Mouse (Mus musculus) layer of hippocampus, postnatal 14 days (tissue): Measurements from ENCODE around the gene Map1lc3b. TPM values are rescaled to one million over a fixed set of nuclear protein-coding genes. Genes with fewer than 3 reads are reported as not detected.

ENCODE experiments used
- DNase-seq, 2 experiments: peaks; one replicate each; pipeline ENCODE4 v3.0.0; 2021 to 2022; ENCODE audit warnings: low spot score in 2 of 2, mixed read lengths in 1 of 2
- long read RNA-seq, 2 experiments: library from polyadenylated mRNA; stranded (forward); transcript quantifications; one replicate each; pipeline ENCODE4 v2.0.0; 2021
- total RNA-seq, 2 experiments: library from RNA; stranded (reverse); gene quantifications; 2 replicates each; pipeline ENCODE4 v1.2.3; 2021

Map1lc3b gene
- 100 to 1,000 TPM; 172 to 184 TPM for total RNA-seq
- long read RNA-seq, experiment 1, full-length matches to known transcripts, result 477 of 485 reads
- long read RNA-seq, experiment 1, partial matches to known transcripts, result 8 of 485 reads
- long read RNA-seq, experiment 1, other reads (novel, unspliced or antisense), result 0 of 485 reads
- long read RNA-seq, experiment 2, full-length matches to known transcripts, result 670 of 683 reads
- long read RNA-seq, experiment 2, partial matches to known transcripts, result 10 of 683 reads
- long read RNA-seq, experiment 2, other reads (novel, unspliced or antisense), result 3 of 683 reads

DNA sequence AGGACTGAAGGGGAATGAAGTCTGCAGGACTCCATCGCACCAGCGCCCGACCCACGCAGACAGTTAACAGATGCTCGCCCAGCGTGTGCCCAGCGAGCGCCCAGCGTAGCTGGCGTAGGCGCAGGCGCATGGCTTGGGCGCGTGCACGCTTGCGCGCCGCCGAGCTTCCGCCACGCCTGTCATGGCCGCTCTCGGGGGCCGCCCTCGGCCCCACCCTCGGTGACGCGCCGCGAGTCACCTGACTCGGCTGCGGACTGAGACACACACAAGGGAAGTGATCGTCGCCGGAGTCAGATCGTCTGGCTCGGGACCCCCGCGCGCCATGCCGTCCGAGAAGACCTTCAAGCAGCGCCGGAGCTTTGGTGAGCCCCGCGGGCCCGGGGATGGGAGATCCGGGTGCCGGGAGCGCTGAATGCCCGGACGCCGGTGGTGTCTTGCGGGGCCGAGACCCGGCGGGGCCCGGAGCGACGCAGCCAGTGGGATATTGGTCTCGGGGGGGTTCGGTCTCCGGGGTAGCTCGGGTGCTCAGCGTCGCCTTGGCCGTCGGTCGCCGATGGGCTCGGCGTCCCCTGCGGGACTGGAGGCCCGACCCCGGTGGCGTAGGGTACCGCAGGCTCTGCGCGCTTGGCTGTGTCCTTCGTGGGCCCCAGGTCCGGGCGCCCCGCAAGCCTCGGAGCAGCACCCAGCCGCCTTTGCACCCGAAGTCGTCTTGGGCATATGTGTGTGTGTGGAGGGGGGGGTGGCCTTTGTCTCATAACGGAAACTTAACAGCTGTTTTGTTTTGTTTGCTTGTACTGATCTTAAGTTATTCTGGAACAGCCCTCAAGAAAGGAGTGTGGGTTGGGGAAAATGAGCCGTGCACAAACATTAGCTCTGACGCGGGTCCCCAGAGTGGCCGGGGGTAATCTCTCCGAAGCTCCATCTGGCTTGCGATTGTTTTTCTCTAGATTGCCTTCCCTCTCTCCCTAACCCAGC lies at the start of gene Map1lc3b:
Map1lc3b (plus strand) TSS at position 159 of the 975 bp plus-strand sequence.
- DNase-seq, result peak; percentile 94 to 96

DNA sequence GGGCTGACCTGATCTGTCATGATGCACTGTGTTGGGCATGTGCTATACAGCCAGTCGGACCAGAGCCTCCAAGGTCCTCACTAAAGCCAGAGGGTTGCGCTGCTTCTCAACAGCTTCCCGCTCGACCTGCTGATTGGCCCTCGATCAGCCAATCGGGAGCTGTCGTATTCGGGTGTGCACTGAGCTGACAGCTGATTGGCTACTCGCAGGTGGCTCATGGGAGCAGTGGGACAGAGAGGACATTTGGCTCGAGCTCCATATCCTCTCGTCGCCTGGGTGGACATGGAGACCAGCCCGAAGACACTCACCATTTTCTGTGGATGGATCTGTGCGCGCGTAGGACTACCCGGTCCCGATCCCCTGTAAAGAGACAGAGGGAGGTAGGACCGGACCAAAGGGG lies 48.3 kb upstream of the Map1lc3b start:
- DNase-seq, result no peak

DNA sequence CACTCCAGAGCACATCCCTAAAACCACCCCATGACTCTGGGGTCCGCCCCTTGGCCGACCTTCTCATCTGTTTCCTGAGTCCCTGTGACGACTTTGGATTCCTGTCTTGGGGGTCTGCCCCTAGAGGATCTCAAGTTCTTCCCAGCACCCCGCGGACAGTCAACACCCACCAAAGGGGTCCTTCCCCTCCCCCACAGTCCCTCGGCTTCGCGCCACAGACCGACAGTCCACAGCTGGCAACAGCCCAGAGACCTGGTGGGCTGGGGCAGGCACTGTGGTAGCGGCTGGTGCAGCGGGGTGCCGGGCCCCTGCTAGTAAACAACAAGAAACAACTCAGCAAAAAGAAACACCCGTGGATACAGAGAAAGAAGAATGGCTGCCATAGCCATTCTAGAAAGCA lies 47.3 kb upstream of the Map1lc3b start:
- no peak for DNase-seq

DNA sequence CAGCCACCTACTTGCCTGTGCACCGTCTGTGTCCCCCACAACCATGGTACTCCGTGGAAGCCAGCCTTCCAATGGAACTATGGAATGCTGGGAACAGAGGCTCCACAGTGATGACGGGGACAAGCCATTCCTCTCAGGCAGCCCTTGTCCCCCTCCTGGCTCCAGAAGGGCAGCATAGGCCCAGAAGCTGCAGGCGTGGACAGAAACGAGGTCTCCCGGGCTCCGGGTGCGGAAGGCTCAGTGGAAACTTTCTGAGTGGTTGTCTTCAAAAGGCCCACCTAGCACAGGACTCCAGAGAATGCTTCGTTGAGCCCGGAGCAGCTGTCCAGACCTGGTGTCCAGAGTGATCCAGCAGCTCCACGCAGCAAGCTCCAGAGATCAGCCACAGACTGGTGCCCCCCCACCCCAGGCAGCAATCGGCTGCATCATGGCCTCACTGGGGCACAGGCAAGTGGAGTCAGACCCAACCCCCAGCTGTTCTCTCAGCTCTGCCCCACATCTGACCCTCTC lies 45.8 kb upstream of the Map1lc3b start, which contains the start of gene 1700018B08Rik:
1700018B08Rik (minus strand) TSS at position 45 of the 510 bp plus-strand sequence.
- no peak for DNase-seq

DNA sequence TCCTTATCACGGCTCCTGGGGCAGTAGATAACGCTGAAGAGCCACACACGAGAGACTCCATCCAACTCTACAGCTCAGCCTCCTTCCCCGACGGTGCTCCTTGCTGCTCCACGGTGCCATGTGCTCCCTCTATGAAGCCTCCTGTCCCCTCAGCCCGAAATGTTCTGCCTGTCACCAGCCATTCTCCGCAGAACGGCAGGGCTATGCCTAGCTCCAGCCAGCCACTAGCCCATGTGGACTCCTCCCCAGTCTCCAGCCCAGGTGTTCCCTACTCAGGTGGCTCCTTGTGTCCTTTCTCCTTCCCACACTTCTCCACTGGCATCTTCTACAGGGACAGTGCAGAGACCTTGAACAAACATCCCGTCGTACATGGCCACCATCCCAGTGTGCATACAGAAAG lies 45.2 kb upstream of the Map1lc3b start:
- no peak for DNase-seq

DNA sequence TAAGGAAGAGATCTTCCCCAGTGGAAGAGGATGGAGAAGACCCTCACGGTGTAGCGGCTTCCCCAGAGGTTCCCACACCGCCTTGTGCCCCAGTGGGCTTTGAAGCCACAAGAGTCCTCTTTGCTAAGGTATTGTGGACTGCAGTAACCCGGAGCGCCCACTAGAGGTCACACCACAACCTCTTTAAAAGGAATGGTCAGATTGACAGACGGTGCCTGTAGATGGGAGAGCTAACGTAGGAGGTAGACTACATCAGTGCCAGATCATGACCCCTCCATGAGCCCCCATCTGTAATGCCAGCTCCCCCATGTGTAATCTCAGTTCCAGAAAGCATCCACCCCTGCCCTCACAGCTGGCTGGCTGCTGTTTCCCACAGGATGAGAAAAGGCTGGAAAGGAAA lies 43.0 kb upstream of the Map1lc3b start:
- DNase-seq, result peak; percentile 72 to 79

DNA sequence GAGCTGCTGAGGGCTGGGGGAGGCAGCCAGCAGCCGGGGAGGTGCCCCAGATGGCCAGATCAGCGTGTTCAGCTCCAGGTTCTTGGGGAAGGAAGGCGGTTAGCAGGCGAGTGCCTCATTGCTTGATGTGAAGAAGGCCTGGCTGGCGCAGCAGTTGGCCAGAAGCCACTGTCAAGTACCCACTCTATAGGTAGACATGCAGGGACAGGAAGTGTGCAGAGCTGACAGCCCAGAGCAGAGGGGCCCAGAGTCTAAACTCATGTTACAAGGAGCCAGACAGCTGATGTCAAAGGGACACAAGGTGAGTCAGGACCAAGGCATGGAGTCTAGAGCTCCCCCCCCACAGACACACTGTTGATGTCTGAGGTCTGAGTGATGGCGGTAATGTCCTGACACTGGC lies 40.1 kb upstream of the Map1lc3b start:
- DNase-seq, result no peak

DNA sequence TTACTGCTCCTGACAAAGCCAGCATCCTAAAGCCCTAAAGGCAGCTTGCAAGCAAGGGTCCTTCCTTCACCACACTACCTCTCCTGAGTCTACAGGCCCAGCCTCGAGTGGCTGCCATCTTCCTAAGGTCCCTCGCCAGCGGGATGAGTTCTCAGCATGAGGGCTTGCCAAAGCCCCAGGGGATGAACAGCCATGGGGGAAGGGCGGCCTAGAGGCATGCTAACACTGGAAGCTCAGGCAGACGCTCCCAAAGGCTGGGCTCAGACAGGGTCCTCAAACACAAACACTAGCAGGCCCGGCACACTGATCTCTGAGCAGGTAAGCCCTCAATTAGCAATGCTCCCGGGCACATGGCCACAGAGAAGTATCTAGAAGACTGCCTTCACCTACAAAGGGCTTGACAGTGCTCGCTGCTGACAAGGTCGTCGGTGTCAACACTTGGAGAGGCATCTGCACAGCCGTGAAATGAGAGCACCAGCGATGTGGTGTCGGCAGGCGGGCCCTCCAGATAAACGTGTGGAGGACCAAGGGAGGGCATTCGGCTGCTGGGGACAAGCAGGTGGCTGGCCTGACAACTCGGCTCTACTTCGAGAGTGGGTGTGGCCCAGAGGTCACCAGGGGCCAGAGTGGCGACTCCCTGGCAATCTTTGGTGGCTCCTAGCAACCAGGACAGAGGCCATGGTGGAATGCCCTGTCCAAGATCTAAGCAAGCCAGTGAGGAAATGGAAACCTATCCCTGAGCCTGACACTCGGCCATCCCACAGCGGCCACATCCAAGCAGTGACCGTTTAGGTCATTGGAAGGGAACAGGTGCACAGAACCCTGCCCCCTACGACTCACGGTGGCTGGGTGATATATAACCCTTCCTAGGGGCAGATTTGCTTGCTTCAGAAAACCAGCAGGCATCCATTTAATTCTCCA lies 38.8 kb upstream of the Map1lc3b start:
- no peak for DNase-seq

DNA sequence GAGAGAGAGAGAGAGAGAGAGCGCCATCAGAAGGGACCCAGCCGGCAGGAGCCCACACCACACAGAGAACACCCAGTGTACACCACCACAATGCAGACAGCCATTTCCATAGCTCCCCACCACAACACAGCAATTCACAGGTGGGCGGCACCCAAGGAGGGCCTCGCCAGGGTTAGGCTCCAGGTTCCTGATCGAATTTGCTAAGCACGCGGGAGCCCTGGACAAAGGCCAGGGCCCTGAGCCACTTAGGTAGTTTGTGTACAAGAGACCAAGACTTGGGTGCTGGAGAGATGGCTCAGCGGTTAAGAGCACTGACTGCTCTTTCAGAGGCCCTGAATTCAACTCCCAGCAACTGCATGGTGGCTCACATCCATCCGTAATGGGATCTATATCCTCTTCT lies 37.7 kb upstream of the Map1lc3b start:
- no peak for DNase-seq

DNA sequence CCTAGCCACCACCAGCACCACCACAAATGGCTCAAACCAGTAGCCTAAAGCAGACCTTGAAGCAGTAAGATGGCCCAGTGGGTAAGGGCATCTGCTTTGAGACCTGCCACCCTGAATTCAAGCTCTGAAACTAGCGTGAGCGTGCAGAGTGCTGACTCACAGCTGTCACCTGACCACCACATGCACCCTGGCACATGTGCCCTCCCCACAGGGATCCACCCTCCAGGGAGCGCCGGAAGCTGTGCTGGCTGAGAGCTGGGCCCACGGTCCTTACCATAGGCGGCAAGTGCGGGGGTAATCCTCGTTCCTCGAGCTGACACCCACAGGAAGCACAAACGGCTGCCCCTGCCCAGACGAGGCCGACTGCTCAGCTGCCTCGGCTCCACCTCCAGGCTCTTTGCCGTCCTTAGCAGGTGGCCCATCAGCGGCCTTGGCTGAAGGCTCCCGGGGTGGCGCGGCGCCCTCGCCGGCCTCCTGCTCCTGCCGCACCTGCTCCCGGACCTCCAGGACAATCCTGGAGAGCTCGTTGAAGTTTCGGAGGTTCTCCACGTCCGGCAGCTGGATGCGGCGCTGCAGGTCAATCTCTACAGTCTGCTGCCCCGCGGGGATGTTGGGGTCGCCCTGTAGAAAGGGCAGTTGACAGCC lies 36.2 kb upstream of the Map1lc3b start:
- DNase-seq, result no peak

DNA sequence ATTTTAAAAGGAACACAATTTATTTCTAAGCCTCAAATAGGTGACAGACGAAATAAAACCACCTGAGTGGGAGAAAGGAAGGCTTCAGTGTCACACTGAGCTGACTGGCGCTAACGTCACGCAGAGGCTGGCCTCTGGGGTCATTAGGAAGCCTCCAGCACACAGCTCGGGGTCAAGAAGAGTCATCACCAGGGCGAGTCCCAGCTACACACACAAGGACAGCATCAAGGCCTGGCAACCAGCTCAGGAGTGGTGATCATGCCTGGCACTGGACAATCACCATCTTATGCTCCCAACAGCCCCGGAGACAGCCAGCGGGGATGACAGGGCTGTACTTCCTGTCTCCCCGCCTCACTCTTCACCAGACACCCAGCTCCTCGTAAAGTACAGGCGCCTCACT lies 32.4 kb upstream of the Map1lc3b start:
- DNase-seq, result no peak

DNA sequence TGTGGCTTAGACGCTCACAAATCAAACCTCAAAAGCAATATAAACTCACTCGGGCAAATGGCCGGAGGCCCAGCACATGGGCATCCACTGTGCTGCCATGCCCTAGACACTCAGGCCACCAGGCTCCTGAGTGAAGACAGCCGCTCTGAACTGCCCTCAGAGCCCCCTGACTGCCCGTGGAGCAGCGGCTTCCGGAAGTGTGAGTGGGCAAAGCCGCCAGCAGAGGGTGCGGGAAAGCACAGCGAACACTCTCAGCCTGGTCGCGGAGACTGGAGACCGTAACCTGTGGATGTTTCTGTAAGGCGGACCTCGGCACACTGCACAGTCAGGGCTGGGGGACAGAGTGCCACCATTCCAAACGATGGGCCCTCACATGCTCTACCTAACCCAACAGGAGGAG lies 31.6 kb upstream of the Map1lc3b start:
- no peak for DNase-seq

DNA sequence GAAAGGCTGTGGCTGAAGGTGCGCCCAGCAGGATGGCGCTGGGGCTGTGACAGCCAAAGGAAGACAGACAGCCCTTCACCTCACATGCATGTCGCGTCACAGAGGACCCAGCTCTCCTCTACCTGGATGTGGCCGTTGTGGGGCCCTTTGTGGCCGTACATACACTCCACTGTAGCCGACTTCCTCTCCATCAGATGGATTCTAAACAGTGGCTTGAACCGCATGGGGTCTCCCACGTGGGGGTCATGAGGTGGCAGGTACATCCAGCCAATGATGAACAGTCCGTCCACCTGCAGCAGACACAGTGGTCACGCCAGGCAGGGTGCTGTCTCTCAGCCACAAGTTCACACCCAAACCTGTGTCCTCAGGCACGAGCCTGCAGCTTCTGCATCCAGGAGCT lies 30.4 kb upstream of the Map1lc3b start:
- DNase-seq, result no peak

DNA sequence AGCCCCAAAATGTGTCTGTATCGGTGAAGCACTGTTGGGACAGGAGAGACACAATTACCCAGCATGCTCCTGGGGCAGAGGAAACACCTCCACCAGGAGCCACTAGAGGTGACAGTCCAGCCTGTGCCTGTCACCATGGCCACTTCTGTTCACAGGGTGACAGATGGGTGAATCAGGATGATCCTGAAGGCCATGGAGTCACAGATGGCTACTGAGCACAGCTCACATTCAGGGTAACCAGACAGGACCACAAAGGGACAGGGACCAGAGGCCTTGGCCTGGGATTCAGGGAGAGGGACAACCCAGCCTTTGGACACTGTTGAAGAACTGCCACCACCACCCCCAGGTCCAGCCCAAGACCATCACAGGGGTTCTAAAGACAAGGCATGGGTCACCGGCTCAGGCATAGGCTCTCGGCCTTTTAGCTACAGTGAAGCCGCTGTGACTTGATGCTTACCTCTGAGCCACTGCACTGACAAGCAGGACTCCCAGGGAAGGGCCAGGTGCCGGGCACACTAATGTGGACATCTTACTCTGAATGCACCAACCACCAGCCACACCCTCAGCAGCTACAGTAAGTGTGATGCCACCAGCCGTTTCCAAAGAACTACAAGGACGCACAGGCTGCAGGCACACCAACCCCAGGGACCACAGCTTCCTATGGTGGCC lies 29.6 kb upstream of the Map1lc3b start:
- DNase-seq, result no peak

DNA sequence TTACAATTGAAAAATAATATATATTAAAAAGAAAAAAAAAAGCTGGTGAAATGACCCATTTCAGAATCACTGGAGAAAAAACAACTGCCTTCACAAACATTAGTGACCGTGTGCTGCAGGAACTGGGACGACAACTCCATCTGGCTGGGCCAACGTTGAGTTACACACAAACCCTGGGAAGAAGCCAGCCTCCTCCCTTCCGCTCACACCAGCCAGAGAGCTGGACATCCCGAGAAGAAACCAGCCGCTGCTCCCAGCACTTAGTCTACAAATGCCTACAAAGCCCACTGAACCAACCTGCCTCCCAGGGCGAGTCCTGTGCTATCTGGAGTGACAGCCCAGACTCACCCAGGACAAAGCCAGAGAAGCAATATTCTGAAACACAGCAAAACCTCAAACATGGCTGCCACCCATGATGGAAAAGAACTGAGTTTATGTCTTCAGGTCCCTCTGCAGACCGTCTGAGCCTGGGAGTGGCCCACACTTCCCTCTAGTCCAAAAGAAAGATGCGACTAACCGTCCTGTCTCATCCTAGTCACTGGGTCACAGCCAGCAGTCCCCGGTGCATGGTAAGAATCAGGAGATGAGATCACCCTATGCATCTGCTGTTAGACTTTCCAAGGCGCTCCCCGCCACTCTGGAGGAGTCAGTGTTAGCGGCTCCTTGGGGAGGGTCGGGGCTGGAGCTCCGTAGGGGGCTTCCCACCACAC lies 28.4 kb upstream of the Map1lc3b start:
- DNase-seq, result no peak

DNA sequence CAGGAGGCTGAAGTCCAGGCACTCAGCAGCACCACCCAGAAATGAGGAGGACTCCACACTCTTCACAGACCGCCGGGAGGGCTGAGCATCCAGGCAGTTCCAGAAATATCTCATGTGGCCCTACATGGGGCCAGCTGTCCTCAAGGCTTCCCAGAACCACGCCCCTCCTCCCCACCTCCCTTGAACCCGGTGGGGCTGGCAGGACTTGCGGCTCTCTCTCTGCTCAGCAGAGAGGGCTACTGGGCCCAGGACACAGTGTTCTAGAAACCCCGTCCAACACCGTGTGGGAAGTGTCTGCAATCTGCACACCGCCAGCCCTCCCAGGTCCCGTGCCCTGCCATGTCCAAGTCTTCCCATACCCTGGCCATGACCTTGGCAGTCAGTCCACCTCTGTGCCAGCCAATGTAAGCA lies 27.2 kb upstream of the Map1lc3b start:
- no peak for DNase-seq

DNA sequence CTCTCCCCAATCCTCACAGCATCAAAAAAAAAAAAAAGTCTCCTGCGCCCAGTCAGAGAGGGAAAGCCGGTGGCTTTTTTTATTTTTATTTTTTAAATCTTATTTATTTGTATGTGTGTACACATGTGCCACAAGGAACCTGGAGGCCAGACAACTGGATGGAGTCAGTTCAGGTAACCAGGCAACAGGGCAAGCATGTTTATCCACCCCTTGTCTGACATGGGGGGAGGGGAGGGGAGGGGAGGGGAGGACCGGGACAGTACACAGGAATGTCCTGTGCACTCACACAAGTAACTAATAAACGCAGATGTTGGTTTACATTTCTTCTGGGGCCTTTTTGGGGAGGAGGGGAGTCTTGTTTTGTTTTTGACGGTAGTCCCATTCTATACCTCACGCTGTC lies 26.5 kb upstream of the Map1lc3b start:
- DNase-seq, result no peak

DNA sequence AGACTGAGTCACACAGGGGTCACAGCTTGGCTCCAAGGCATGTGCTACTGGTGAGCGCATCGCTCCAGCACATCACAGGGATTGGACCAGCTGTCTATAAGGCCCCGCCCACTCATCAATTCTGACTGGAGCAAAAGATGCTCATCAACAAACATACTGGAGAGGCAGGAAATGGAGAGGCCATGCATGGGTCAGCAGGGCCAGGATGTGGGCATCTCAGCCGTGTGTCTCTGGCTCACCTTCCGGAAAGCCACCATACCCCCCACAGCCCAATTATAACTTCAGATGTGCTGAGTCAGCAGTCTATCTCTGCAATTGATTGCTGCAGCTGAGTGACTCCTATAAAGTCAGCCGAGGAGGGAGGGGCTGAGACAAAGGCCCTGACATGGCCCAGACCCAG lies 21.8 kb upstream of the Map1lc3b start:
- no peak for DNase-seq

DNA sequence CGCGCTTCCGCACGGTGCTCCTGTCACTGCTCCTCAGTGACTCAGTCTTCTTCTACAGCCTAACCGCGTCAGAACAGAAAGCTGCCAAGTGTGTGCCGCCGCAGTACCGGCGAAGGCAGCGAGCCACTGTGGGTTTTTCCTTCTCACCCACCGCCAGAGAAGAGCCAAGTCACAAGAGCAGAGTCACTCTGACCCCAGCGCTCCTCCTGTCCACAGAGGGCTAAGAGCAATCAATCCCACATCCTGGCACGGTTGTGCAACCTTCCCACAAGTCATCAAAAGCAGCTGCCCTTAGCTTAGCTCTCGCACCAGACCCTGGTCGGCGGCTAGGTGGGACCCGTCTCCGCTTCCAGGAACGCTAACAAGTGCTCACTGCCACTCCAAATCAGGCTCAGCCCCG lies 19.8 kb upstream of the Map1lc3b start:
- no peak for DNase-seq
